Mouse (Mus musculus) embryonic facial prominence, embryonic 11.5 days (tissue): ENCODE measurements around the gene Rassf2. TPM values are rescaled to one million over a fixed set of nuclear protein-coding genes. Genes with fewer than 3 reads are reported as not detected.
A peak's percentile ranks its signal among the peaks of the same experiment; 100 is the strongest.

Source experiments
- ATAC-seq: fragments of 200-750 bp; cut with Nextera tagmentation; replicated peaks from 2 replicates; pipeline ENCODE4 v1.8.0; 2017; ENCODE audit warnings: low read depth; ENCODE audit not compliant: insufficient number of reproducible peaks, low FRiP score, low TSS enrichment
- DNase-seq: peaks from one replicate; pipeline ENCODE4 v3.0.0-alpha.2; 2015; ENCODE audit warnings: low spot score
- H3K27ac ChIP-seq: fragments of 300-500 bp; sonication (generic); replicated peaks from 2 replicates; pipeline ENCODE4 v1.5.1; 2014; ENCODE audit warnings: mild to moderate bottlenecking, low read depth, low read length, control low read depth
- H3K27me3 ChIP-seq: fragments of 300-500 bp; sonication (generic); 2 replicates; pipeline ENCODE4 v1.6.1; 2014; ENCODE audit warnings: mild to moderate bottlenecking, low read length, moderate library complexity, mixed read lengths; ENCODE audit not compliant: control insufficient read depth, insufficient read depth
- H3K36me3 ChIP-seq: fragments of 300-500 bp; sonication (generic); replicated peaks from 2 replicates; pipeline ENCODE4 v1.6.1; 2014; ENCODE audit warnings: low read depth, mild to moderate bottlenecking, low read length, moderate library complexity, mixed read lengths; ENCODE audit not compliant: control insufficient read depth, insufficient read depth
- H3K4me1 ChIP-seq: fragments of 300-500 bp; sonication (generic); 2 replicates; pipeline ENCODE4 v1.6.1; 2014; ENCODE audit warnings: low read length, mixed read lengths; ENCODE audit not compliant: control insufficient read depth, insufficient read depth
- H3K4me2 ChIP-seq: fragments of 300-500 bp; sonication (generic); 2 replicates; pipeline ENCODE4 v1.6.1; 2014; ENCODE audit warnings: low read depth, mild to moderate bottlenecking, control low read depth, low read length, moderate library complexity
- H3K4me3 ChIP-seq: fragments of 300-500 bp; sonication (generic); 2 replicates; pipeline ENCODE4 v1.5.1; 2014; ENCODE audit warnings: low read depth, low read length, control low read depth
- H3K9ac ChIP-seq: fragments of 300-500 bp; sonication (generic); replicated peaks from 2 replicates; pipeline ENCODE4 v1.6.1; 2014; ENCODE audit warnings: mild to moderate bottlenecking, control low read depth, low read length
- H3K9me3 ChIP-seq: fragments of 300-500 bp; sonication (generic); replicated peaks from 2 replicates; pipeline ENCODE4 v1.6.1; 2016; ENCODE audit warnings: mild to moderate bottlenecking, low read length, inconsistent platforms, mixed read lengths; ENCODE audit not compliant: control insufficient read depth
- WGBS: fragments of 180-500 bp; shearing (Covaris S2); extraction: QIAGEN DNeasy Blood & Tissue Kit; methylation state at CpG from one replicate; pipeline ENCODE4 v1.1.7; 2014; 5-methylcytosine and 5-hydroxymethylcytosine counted together
- polyA plus RNA-seq: library from polyadenylated mRNA; unstranded; fragments of >200 nt; fragmentation: Nextera tagmentation; extraction: Ambion mirVana; gene quantifications from 2 replicates; pipeline ENCODE4 v1.2.1, GENCODE M21; 2014

Gene Rassf2
- polyA plus RNA-seq, 1 experiment from 2014 or later: 9.5 TPM

DNA sequence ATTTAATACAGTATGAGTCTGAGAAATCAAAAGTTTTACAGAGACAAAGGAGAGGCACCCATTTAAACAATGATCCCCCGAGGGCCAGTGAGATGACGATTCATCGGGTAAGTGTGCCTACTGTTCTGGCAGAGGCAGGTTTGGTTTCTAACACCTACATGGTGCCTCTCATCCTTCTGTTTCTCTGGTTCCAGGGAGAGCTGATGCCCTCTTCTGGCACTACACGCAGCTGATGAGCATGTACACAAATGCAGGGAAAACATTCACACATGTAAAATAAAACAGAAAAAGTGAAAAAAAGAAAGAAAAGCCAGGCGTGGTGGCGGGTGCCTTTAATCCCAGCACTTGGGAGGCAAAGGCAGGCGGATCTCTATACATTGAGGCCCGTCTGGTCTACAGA, 29.9 kb upstream of the Rassf2 start:
- DNase-seq (no peak), ATAC-seq (no peak)
- H3K9me3 ChIP-seq: no peaks in the 10 kb centered on the region
- no peak overlapping the region for H3K27ac ChIP-seq
- H3K36me3 ChIP-seq: no peaks in the 10 kb centered on the region; the same call in 1 of the 2 replicates
- no peak overlapping the region for H3K4me3 ChIP-seq
- no peak overlapping the region for H3K4me2 ChIP-seq
- no peaks in the 10 kb centered on the region for H3K4me1 ChIP-seq
- WGBS: 84% methylated on average over 8 of the region's 8 CpGs
- H3K9ac ChIP-seq: no peak overlapping the region
- no peaks in the 10 kb centered on the region for H3K27me3 ChIP-seq

DNA sequence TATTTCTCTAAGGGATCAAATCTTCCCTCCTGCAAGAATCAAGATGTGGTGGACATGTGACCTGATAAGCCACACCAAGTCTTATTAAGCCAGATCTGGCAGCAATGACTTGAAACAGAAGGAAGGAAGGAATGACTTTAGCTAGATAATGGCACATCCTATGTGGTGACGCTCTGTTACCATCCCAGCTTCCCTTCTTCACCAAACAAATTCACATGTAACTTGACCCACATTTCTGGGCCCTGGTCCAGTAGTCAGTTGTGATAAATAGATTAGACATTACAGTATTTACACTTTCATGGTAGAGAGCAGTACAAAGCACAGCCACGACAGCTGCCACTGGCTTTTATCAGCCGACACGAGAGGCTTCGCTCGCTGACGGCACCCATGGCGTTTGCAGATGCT, 25.3 kb upstream of the Rassf2 start:
- H3K27ac ChIP-seq: no peak overlapping the region
- no peaks in the 10 kb centered on the region for H3K9me3 ChIP-seq
- DNase-seq (no peak), ATAC-seq (no peak)
- no peaks in the 10 kb centered on the region for H3K27me3 ChIP-seq
- H3K4me3 ChIP-seq: no peak overlapping the region
- no peak overlapping the region for H3K4me2 ChIP-seq
- WGBS: 92% methylated on average over 8 of the region's 8 CpGs
- H3K9ac ChIP-seq: no peak overlapping the region
- H3K4me1 ChIP-seq: no peaks in the 10 kb centered on the region
- H3K36me3 ChIP-seq: no peaks in the 10 kb centered on the region

DNA sequence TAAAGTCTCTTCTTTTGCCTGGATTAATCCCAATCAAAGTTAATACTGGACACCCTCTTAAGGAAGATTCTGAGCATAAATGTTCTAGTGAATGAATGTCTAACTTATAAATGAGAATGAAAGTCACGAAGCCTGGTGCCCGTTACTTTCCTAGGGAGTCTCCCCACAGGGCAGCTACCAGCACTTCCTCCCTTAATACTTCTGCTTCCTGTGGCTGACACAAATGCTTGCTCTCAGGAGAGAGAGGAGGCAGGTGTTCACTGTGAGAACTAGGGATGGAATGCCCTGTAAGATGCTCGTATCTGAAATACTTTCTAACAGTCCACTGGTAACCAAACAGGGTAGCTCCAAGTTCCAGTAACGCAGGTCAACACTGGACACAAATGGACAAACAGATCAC, 23.8 kb upstream of the Rassf2 start:
- Histone ChIP-seq H3K4me1 (no peaks in the 10 kb centered on the region), H3K36me3 (no peaks in the 10 kb centered on the region), H3K9me3 (no peaks in the 10 kb centered on the region), H3K4me3 (no peak overlapping the region), H3K9ac (no peak overlapping the region), H3K27me3 (no peaks in the 10 kb centered on the region), H3K27ac (no peak overlapping the region), H3K4me2 (no peak overlapping the region)
- ATAC-seq (no peak), DNase-seq (no peak)
- 87% methylated on average over 4 of the region's 4 CpGs for WGBS

DNA sequence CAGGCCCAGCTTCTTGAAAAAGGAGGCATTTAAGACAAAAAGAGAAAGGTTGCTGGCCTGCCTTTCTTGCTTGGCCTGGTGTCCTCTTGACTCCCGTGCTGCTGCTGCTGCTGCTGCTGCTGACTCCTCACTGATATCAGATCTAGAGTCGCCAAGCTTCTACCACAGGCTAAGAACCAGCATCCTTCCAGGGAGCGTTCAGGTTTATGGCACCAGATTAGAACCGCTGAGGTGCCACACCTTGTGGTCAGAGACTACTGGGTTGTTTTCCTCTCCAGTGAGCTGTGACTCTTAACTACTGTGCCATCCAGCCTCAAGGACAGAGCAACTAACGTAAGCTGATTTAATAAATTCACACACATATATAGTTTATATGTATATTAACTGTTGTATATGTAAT, 21.7 kb upstream of the Rassf2 start:
- no peak for ATAC-seq
- Histone ChIP-seq H3K9ac (no peak overlapping the region), H3K4me3 (no peak overlapping the region), H3K27ac (no peak overlapping the region), H3K27me3 (no peaks in the 10 kb centered on the region), H3K4me1 (no peaks in the 10 kb centered on the region), H3K9me3 (no peaks in the 10 kb centered on the region), H3K36me3 (no peaks in the 10 kb centered on the region), H3K4me2 (no peak overlapping the region)
- DNase-seq: no peak
- WGBS: 89% methylated on average over 5 of the region's 5 CpGs

DNA sequence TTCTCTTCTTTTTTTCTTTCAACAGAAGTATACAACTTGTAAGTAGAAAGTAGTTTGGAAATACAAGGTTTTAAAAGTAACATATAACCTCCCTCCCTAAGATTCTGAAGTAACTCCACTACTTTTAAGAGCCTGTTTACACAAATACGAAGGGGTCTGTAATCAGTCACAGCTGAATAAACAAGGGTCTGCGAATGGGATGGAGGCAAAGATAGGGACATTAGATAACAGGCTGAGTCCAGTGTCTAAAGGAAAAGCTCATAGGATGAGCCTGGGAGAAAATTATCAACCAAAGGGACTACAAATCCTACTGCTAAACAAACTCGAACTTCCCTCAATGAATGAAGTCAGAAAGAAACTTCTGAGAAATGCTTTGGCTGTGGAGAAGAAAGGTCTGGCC, 19.9 kb upstream of the Rassf2 start:
- no peak overlapping the region for H3K9ac ChIP-seq
- H3K4me3 ChIP-seq: no peak overlapping the region
- H3K4me1 ChIP-seq: no peaks in the 10 kb centered on the region
- 23% methylated on average over 3 of the region's 3 CpGs for WGBS
- H3K27ac ChIP-seq: no peak overlapping the region
- no peak overlapping the region for H3K4me2 ChIP-seq
- H3K36me3 ChIP-seq: no peaks in the 10 kb centered on the region
- peak; percentile 52 for DNase-seq
- H3K9me3 ChIP-seq: no peaks in the 10 kb centered on the region
- no peak for ATAC-seq
- H3K27me3 ChIP-seq: no peaks in the 10 kb centered on the region

DNA sequence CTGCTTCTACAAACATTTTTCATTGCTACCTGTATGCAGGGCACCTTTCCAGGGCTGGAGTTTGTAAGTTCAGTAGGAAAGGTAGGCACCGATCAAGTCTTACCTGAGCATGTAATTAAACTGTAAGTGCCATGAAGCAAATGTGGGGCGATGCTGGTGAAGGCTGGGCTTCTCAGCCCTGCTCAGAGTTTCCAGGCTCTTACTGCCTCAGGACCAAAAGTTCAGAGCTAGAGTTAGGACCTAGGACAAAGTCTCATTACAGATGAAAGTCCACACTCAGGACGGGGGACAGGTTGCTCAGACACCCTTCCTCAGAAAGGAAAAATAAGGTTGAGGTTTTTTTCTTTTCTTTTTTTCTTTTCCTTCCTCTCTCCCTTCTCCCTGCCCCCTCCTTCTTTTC, 19.4 kb upstream of the Rassf2 start:
- Histone ChIP-seq H3K27ac (no peak overlapping the region), H3K9ac (no peak overlapping the region), H3K9me3 (no peaks in the 10 kb centered on the region), H3K4me2 (no peak overlapping the region), H3K36me3 (no peaks in the 10 kb centered on the region), H3K27me3 (no peaks in the 10 kb centered on the region), H3K4me1 (no peaks in the 10 kb centered on the region), H3K4me3 (no peak overlapping the region)
- DNase-seq: no peak
- ATAC-seq: no peak
- 52% methylated on average over 3 of the region's 3 CpGs for WGBS

DNA sequence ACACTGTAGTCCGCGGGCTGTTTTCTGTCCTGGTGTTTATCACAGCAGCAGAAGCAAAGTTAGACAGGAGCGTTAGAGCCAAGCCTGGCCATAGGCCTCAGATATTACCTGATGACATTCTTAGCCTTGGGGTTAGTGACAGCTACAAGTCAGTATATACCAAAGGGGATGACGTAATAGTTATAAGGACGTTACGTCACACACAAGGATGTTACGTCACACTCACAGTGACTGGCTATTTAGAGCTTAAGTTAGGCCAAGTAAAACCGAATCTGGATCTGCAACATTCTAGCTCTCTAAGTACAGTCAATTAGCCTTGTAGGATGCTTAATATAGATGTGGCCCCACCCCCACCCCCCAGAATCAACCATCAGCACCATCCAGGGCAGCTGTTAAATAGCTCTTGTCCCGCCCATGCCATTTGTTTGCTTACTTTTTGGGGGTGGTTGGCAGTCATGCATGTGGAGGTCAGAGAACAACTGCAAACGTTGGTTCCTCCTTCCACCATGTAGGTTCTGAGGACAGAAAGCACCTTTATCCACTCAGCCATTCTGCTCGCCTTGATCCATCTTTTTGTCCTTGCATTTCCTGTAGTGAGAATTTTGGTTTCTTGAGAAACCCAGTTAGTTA, 18.2 kb upstream of the Rassf2 start:
- 78% methylated on average over 11 of the region's 11 CpGs for WGBS
- no peak overlapping the region for H3K27ac ChIP-seq
- H3K27me3 ChIP-seq: no peaks in the 10 kb centered on the region
- H3K4me1 ChIP-seq: no peaks in the 10 kb centered on the region
- H3K4me2 ChIP-seq: no peak overlapping the region
- ATAC-seq: no peak
- H3K9ac ChIP-seq: no peak overlapping the region
- no peaks in the 10 kb centered on the region for H3K36me3 ChIP-seq
- H3K4me3 ChIP-seq: no peak overlapping the region
- H3K9me3 ChIP-seq: no peaks in the 10 kb centered on the region
- no peak for DNase-seq

DNA sequence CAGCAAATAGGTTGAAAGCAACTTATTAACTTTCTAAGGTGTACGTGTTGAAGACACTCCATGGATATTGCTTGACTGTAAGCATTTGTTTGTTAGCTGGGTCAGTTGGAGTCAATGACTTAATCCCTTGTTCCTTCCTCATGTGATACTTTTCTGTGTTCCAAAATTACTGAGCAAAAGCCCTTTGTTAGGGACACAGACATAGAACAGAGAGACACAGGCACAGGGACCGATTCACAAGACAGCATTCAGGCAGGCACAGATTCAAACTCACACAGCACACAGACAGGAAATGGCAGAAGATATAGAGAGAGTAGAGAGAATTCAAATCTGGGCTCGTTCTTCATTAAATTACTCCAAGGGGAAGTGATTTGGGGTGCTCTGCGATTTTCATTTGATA, 17.3 kb upstream of the Rassf2 start:
- H3K9ac ChIP-seq: no peak overlapping the region
- H3K9me3 ChIP-seq: no peaks in the 10 kb centered on the region
- H3K36me3 ChIP-seq: no peaks in the 10 kb centered on the region
- no peak for ATAC-seq
- no peak overlapping the region for H3K27ac ChIP-seq
- WGBS: 72% methylated on average over 4 of the region's 4 CpGs
- no peak overlapping the region for H3K4me2 ChIP-seq
- no peak overlapping the region for H3K4me3 ChIP-seq
- no peaks in the 10 kb centered on the region for H3K27me3 ChIP-seq
- H3K4me1 ChIP-seq: no peaks in the 10 kb centered on the region; the same call in 1 of the 2 replicates
- DNase-seq: no peak
